Mouse (Mus musculus): Measurements from ENCODE around the gene Asb16.

The Asb16 gene

DNA sequence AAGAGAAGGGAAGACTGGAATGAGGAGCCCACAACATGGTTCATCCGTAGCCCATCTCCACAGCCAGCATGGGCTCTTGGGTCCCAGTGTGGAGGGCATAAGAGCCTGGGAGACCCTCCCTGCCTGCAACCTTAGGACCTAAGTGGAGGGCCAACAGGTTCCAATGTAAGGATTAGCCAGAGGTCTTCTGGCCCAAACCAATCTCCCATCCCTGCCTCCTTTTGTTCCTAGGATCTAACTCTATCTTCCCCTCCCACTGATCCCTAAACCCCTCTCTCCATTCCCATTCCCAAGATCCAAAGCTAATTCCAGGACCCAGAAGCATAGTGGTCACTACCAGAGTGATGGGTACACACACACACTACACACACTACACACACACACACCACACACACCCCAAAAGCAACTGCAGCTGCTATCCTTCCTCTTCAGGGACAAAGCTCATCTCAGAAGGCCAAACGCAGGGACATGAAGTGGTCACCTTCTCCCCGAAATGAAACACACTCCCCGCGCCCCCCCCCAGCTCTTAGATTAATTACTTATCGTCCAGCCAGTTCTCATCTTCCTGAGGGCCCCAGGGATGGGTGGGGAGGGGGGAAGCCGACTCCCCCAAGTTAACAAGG, 39.8 kb upstream of the Asb16 start:
- TF ChIP-seq GATA4 (IDR thresholded peaks at IDR 0.05; ENCODE audit: insufficient replicate concordance, low read length), result no peak

DNA sequence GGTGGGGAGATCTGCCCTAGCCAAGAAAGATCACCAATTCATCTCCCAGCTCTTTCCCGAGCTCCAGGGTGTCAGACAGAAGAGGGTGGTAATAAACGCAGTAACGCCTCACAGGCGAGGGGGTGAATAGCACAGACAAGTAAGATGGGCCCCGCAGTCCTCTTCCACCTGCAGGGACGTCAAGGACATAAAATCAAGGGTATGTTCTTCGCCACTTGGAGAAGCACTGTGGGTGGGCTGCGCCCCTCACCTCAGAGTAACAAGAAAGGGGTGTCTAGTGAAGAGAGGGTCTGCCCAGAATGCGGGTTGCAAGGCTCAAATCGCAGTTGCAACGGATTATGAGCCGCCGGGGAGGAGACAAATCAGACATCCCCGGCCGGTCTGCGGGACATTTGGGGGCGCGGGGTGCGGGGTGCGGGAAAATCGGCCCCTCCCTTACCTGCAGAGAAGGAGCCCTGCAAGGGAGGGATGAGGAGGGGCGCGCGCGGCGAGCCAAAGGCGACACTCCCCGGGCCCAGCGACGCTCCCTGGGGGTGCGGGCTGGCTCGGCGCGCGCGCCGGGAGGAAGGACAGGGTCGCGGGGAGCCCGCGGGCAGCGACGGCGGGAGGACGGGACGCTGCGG, 39.1 kb upstream of the Asb16 start:
- no peak for TF ChIP-seq GATA4 (IDR thresholded peaks at IDR 0.05; ENCODE audit: insufficient replicate concordance, low read length)

DNA sequence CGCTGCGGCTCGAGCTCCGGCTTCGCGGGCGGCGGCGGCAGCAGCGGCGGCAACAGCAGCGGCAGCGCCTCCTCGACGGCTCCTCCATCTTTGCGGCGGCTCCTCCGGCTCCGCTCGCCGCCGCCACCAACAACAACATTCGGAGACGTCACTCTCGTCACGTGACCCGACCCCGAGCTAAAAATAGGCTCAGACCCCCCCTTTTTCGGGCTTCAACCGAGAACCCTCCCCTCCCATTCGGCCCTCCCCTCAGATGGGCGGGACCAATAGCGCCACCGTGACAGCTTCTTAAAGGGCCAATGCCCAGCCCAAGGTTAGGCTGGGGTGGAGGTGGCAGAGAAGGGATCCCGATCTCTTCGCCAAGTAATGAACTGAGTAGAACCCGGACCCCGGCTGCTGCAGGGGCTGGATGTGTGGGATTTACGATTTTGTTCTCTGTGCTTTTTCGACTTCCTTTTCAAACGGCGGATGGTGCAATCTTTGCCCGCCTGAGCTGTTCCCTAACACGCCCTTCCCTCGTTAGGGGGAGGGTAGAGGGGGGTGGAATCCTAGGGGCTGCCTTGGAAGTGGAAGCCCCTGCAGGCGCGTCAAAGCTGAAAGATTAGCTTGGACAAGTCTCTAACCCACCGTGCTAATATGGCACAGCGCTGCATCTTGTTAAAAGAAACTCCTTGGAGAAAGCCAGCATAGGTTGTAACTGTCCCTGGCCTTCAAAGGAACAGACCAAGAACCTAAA, 38.4 kb upstream of the Asb16 start, which contains the start of gene Hdac5:
TSS of gene Hdac5 (minus strand) at position 161 of the 736 bp plus-strand sequence.
- TF ChIP-seq GATA4 (IDR thresholded peaks at IDR 0.05; ENCODE audit: insufficient replicate concordance, low read length), result no peak

DNA sequence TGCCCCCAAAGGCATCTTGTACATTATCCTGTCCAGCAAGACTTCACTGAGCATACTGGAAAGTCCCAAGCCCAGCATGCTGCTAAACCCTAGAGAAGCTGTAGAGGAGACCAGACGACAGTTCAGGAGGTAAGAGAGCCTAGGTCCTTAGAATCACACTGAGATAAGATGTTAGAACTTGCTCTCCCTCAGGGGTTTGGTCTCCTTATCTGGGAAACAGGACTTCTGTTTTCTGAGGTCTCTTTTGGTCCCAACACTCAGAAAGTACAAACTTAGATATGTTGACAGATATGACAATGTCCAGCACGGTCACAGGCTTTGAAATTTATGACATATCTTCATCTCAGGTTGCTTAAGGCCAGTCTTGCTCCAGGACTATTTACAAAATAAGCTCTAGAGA, 32.5 kb upstream of the Asb16 start:
- TF ChIP-seq GATA4 (IDR thresholded peaks at IDR 0.05; ENCODE audit: insufficient replicate concordance, low read length), result no peak

DNA sequence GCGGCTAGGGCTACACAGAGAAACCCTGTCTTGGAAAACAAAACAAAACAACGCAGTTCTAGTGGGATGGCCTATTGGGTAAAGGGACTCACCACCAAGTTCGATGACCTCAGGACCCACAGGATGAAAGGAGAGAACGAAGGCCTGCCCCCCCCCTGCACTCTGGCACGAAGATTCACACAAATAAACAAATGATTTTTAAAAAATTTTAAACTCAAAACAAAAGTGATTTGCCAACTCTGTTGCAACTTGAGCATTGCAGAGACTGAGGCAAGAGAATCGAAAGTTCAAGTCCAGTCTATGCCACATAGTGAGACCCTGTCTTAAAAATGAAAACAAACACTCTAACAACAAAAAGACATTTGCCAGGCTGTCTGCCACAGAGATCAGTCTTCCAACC, 27.9 kb upstream of the Asb16 start:
- TF ChIP-seq GATA4 (IDR thresholded peaks at IDR 0.05; ENCODE audit: insufficient replicate concordance, low read length), result no peak

DNA sequence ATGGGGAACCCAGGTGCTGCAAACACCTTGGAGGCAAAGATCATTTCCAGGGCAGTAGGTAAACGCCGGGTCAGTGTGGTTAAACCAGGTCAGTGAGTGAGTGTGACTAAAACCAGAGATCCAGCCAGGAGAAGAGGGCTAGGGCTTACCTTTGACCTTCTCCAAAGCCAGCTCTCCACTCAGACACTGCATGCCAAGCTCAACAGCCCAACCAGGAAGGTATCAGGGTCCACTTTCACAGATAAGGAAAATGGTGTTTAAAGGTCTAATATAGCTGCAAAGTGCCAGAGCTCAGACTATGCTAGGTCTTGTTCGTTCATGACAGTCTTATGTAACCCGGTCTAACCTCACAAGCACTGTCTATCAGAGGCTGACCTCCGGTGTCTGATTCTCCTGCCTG, 27.3 kb upstream of the Asb16 start:
- TF ChIP-seq GATA4 (IDR thresholded peaks at IDR 0.05; ENCODE audit: insufficient replicate concordance, low read length), result peak; percentile 99

DNA sequence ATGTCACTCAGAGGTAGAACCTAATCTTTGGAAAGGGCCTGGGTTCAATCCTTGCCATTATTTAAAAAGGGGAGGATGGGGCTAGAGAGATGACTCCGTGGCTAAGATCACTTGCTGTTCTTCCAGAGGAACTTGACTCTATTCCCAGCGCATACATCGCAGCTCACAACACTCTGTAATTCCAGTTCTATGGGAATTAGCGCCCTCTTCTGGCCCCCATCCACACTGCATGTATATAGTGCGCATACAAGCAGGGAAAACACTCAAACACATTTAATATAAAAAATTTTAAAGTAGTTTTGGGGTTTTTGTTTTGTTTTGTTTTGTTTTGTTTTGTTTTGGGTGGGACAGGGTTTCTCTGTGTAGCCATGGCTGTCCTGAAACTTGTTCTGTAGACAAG, 26.7 kb upstream of the Asb16 start:
- no peak for TF ChIP-seq GATA4 (IDR thresholded peaks at IDR 0.05; ENCODE audit: insufficient replicate concordance, low read length)

DNA sequence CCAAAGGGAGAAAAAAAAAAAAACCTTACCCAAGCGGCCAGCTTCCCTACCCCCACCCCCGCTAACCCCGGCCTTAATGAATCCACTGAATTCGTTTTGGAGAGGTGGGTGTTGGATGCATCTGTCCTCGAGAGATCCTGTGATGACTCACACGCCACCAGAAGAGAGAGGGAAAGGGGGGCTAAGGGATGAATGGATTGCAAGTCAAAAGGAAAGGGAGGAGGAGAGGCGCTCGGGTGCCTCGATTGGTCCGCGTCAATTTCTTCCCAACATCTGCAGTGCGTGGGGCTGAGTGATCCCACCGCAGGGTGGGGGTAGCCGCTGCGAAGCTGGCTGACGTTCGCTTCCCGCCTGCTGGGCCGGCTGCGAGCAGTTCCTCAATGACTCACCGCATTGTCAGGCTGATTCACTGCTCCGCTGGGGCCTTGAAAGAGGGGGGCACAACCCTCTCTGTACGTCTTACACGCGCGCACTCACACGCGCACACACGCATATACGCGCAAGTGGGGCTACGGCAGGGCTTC, 23.6 kb upstream of the Asb16 start:
- TF ChIP-seq GATA4 (IDR thresholded peaks at IDR 0.05; ENCODE audit: insufficient replicate concordance, low read length), result no peak

DNA sequence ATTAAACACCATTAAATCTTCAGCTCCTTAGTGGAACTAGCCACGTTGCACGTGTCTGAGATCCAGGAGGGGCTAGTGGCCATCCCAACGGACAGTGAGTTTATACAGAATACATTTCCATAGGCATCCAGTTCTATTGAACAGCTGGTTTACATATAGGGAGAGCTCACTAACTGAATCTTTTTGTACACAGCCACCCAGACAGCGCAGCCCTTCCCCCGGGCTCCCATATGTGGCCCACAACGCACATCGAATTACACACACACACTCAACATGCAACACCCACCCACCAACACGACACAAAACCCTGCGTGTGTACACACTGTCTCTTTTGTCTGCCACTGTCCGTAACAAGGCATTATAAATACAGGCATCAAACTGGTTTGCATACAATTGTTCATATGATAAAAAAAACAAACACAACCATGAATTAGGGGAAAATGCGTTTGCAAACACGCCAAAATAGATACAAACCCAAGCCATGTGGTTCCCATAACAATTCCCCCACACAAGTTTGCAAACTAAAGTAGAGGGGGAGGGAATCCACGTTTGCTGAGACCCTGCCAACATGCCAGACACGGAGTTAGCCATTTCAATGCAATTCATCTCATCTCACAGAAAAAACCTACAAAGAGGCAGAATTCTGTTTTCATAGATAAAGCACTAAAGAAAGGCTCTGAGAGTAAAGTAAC, 22.8 kb upstream of the Asb16 start:
- TF ChIP-seq GATA4 (IDR thresholded peaks at IDR 0.05; ENCODE audit: insufficient replicate concordance, low read length), result no peak

DNA sequence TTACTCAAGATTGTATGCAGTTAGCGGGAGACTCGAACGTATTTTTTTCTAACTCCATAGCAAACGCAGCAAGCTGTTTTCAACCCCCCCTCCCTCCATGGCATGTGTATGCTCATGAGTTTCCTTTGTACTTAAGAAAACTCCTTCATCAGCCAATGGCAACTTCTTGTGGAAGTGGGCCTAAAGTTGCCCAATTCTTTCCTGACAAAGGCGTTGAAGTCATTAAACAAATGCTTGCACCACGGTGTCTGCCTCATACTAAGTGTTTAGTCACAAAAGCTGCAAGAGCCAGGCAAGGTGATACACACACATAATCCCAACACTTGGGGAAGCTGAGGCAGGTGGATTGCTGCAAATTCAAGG, 22.3 kb upstream of the Asb16 start:
- TF ChIP-seq GATA4 (IDR thresholded peaks at IDR 0.05; ENCODE audit: insufficient replicate concordance, low read length), result no peak

DNA sequence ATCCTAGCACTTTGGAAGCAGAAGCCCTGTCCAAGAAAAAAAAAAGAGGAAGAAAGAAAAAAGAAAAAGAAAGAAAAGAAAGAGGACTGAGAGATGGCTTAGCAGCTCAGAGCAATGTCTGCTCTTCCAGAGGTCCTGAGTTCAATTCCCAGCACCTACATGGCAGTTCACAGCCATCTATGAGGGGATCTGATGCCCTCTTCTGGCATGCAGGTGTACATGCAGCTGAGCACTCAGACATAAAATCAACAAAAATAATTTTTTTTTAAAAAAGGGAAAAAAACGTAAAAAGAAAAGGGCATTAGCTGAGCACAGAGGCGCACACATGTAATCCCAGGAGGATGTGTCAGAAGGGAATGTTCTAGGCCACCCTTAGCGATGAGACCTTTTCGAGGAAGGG, 21.7 kb upstream of the Asb16 start:
- TF ChIP-seq GATA4 (IDR thresholded peaks at IDR 0.05; ENCODE audit: insufficient replicate concordance, low read length), result no peak

DNA sequence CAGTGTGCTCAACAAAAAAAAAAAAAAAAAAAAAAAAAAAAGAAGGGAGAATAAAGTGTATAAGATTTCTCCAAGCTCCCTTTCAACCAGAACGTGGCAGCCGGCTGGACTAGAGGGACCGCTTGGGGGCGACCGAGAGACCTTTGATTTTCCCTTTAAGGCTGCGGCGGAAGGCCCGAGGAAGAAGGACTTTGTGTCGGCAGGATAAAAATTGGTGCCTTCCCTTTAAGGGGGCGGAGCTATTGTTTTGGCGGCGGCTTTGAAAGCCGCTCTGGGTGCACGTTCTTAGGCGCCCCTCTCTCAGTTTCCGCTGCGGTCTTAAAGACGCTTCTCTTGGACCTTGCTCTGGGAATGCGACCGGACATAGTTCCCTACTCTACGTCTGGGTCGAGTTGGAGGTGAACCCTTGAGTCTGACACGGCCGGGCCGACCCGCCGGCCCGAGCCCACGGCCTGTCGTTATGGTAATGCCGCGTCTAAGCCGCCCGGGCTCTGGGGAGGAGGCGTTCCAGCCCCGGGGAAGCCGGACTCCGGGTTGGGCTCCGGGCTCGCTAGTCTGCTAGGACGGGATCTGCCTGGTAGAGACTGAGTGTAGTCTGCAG, 19.8 kb upstream of the Asb16 start, which contains the start of gene BC030867:
TSS of gene BC030867 (plus strand) at position 253 of the 601 bp plus-strand sequence.
- TF ChIP-seq GATA4 (IDR thresholded peaks at IDR 0.05; ENCODE audit: insufficient replicate concordance, low read length), result no peak

DNA sequence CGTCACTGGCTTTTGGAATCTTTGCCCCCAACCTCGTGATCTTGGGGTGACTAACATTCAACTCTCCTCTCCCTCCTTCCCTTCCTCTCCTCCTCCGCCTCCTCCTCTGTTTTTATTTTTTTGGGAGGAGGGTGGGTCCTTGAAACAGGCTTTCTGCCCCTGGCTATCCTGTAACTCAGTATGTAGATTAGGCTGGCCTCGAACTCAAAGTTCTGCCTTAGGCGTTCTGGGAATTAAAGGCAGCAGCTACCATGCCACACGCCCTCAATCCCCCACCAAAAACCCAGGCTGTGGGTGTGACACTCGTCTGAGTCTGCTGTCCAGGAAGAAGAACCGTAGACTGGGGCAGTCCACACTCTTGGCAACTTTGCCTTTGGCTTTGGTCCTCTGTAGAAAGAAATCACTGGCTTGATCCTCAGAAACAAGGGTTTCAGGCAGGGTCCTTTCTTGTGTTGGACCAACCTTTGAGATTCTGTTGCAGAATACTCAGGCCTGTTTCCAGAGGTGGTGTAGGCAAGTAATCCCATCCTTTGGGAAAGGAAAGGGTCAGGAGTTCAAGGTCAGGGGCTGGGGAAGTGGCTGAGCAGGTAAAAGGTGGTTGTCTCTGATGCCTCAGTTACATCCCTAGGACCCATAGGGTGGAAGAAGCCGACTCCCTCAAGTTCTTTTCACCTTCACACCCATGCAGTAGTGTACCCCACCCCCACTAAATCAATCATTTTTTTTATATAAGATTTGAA, 19.0 kb upstream of the Asb16 start:
- no peak for TF ChIP-seq GATA4 (IDR thresholded peaks at IDR 0.05; ENCODE audit: insufficient replicate concordance, low read length)

DNA sequence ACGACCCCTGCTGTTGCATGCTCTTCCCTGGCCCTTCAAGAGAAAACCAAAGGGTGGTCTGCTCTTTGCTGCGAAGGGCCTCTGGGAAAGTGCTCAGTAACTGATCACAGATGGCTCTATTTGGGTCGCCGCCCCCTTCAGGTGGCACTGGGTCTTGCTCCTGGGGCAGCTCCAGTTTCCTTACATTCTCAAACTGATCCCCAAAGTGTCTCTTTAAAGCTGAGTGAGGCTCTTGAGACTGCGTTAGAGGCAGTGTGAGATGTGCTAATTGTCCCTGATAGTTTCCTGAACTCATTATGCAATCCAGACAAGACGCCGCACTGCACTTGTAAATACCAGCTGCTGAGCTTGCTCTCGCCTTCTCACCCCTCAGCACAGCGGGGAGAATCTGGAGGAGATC, 11.0 kb upstream of the Asb16 start:
- no peak for TF ChIP-seq GATA4 (IDR thresholded peaks at IDR 0.05; ENCODE audit: insufficient replicate concordance, low read length)
